Mouse (Mus musculus) urinary bladder, postnatal 14 days (tissue): ENCODE measurements around the gene Col4a1.

Experiments
- DNase-seq: peaks from one replicate; pipeline ENCODE4 v3.0.0; 2021; ENCODE audit warnings: low spot score

Gene Col4a1

DNA sequence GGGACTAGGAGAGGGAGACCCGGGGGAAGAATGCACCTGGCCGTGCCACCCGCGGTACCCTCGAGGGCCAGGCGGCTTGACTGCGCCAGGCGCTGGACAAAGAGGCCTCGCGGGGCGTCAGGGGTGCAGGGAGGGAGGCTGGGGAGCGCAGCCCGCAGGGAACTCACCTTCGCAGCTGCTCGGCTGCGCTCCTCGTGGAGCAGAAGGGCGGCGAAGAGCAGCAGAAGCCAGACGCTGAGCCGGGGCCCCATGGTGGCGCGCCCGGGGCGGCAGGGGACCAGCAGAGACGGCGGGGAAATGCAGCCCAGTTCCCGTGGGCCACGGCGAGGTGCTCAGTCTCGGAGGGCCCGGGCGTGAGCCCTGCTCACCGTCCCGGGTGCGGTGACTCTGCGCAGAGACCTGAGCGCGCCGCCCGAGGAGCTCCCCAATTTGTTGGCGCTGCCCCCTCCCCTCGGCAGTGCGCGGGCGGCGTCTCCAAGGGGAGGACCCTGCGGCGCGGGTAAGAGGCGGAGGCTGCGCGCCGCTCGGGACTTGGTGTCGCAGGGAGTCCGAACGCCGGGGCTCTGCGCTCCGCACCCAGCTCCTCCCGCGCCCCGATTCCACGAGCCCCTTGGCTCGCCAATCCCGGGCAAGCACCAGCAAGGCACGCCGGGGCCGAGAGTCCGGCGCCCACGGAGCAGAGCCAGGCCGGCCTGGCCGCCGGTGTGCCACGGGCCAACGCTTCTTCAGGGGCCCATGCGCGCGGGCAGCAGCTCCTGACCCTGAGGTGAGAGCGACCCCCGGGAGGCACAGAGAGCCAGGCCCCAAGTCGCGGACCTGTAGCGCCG, at the start of gene Col4a1, which contains the start of gene Col4a2:
Col4a1 (minus strand) TSS at position 478 of the 827 bp plus-strand sequence.
Col4a2 (plus strand) TSS at position 457 of the 827 bp plus-strand sequence.
- peak; percentile 73 for DNase-seq

DNA sequence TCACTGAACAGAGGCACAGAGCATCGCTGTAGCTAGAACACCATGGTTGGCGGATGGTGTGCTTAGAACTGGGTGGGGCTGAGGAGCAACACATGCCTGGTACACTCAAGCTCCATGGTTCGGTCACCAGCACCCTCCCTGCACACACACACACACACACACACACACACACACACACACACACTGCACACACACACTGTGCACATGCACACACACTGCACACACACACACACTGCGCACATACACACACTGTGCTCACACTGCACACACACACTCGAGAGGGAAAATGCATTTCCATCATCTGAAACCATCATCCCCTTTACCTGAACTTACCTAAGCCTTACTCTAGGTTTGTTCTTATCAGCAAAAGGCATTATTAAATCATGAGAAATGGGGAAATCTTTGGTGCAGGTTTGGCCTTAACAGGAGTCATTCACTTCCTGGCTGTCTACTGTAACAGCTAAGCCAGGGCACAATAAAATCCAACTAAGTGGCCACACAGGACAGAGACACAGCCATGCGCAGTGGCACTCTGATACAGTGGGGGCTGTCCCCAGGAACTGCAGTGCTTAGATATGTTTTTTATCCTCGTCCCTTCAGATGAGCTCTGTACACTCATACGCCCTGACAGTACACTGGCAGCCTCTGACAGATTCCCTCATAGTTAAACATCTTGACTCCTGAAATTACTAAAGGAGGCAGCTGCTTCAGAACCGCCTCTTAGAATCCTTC, 49.1 kb upstream of the Col4a1 start:
- no peak for DNase-seq

DNA sequence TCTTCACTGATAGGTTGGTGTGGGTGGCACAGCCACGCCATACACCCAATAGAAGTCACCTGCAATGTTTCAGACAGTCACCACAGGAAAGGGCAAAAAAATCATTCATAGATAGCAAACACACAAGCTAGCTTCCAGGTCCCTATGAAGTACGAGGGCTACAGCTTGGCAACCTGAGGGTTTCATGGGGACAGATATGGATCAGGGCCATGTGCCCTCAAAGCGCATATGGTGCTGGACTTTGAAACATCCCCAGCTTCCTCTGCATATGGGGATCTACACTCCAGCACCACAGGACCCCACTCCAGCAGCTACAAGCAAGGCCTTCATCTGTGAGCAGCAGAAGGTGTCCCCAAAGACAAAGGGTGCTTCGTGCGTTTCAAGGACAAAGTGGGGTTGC, 47.2 kb upstream of the Col4a1 start:
- DNase-seq: no peak

DNA sequence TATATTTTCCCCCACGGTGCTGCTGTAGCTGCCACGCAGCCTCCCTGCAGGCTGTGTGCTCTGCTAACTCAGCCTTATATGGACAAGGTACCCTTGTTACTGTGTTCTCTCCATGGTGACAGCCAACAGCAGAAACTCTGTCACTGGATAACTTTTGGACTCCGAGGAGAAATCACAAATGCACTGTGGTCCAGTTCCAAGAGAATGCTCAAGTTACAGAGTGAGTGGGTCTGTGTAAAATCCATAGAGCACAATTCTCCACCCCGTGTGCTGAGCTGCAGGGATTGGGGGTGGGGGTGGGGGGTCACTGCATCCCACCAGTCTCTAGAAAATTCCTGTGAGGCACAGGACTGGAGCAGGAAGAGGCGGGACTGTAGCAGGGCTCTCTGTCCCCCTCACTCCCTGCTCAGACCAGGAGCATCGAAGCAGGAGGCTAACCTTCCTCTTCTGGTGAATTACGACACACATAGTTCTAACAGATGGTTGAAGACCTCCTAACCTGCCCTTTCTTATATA, 45.4 kb upstream of the Col4a1 start:
- DNase-seq: no peak

DNA sequence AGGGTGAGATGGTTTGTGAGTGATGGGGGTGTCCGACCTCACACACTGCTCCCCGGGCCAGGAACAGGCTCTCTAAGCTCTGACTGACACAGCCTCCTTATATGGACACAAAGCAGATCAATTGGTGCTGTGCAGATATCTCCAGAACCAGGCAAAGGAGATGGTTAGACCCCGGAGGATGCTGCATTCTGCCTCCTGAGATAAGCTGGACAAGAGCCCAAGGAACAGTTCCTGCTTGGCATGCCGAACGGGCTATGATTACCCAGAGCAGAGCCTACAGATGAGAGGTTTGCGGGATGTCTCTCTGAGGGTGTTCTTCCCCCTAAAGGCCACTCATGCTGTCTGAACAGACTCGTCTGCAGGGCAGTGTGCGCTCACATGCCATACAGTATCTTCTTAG, 44.1 kb upstream of the Col4a1 start:
- DNase-seq: no peak

DNA sequence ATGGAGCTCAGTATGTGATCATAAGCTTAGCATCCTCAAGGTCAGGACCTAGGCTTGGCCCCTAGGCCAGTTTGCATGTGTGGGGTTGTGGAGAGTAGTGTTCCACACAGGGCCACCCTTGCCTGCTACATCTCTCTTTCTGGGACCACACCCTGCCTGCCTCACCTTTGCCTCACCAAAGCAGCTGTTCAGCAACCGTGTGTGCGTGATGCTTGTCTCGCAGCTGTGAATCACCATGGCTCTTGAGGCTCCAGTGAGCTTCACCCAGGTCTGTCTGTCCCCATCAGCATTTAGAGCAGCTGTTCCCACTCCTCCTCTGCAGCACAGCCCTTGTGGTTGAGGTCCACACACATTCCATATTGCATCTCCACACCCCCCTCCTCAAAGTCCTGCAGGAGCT, 43.3 kb upstream of the Col4a1 start:
- no peak for DNase-seq

DNA sequence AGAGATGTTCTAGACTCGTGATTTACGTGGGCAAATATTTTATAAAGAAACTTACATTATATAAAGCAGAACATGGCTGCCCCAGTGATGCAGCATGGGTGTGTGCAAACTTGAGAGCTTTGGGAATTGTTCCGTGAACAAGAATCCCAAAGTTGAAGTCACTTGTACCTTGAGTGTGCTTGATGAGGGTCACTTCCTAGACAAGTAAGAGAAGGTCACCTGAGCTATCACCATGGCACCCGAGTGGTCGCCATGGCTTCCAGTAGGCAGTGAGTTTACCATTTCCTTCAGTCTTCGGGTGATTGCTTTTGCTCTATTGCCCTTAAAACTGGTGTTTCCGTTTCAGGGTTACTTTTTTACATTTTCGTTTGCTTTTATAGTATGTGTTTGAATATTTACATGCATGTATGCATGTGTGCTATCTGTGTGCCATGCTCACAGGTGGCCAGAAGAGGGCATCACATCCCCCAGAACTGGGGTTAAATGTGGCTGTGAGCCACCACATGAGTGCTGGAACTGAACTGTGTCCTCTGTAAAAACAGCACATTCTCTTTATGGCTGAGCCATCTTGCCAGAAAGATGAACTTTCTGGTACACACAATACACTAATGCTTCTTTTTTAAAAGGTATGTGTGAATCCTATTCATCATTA, 42.3 kb upstream of the Col4a1 start:
- DNase-seq: no peak

DNA sequence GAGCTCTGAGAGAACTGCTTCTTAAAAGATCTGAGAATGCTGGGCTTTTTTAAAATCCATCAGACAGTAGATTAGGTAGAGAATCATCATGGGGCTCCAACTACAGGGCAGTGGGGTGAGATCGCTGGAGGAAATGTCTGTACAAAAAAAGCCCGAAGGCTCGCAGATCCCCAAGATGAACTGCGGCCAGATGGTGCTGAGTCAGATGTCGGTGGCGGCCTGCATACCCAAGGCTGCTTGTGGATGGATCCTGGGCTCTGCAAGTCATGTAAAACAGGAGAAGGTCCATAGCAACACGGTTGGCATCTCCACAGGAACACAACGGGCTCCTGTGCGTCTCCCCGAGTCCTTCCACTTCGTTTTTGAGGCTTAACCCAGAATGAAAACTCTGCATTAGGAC, 39.9 kb upstream of the Col4a1 start:
- DNase-seq: peak; percentile 22

DNA sequence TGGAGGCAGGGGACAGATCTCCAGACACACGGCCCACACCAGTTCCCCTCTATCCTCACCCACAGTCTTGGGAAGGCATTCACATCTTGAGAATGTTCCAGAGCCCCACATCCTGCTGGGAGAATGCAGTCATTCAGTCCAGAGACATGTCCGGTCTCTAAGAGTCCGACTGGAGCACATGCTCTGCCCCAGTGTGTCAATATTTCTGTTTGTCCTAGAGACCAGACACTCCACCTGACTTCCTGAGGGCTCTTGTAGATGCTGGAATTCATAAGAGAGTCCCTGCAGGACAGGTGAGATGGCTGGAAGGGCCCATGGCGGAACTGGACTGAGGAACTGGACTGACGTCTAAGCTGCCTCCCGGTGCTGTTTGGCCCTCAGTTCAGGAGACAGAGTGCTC, 38.7 kb upstream of the Col4a1 start:
- DNase-seq: no peak

DNA sequence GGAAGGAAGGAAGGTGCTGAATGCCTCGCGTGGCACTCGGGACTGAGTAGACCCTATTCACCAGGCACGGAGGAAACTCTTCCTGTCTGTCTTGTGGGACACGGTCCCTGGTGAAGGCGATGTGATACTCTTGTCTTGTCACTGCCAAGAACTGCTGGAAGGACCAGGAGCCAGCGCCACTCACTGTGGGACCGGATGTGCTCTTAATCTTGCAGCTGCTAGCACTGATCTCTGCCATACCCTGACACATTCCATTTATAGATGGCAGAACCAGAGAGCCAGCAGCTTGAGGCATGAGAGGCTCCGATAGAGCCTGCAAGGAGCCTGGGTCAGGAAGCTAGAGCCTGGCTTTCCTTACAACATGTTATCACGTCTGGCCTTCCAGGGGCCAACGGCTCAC, 36.0 kb upstream of the Col4a1 start:
- DNase-seq: no peak

DNA sequence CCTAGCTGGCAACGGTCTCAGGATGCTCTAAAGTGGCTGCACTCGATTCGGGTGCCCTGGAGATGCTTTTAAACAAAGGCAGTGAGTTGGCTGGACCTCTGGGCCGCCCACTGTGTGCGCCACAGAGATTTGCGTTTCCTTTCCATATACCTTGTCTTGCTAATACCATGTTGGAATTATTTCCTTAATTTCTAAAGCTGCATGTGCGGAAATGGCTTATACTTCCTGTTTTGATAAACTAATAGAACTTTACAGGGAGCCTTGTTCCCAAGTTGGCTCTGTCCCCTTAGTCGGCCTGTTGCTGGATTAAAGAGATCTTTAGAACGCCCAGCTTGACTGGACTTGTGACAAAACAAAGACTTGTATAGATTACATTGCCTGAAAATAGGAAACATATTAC, 35.1 kb upstream of the Col4a1 start:
- no peak for DNase-seq

DNA sequence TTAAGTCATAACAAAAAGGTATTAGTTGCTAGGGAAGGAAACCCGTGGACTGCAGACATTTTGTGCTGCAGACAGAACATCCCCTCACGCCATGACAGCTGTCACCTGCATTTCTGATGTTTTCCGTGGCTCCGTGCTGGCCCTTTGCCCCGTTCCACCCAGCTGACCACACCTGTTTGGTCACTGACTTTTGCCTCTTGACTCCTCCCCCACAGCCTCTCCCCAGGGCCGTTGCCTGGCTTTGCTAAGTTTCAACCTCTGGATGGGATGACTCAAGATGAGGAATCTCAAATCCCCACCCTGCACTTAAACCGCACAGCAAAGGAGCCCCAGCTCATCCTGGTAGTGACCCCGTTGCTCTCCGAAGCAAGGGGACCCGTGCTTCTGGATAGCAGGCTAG, 33.6 kb upstream of the Col4a1 start:
- DNase-seq: peak; percentile 34

DNA sequence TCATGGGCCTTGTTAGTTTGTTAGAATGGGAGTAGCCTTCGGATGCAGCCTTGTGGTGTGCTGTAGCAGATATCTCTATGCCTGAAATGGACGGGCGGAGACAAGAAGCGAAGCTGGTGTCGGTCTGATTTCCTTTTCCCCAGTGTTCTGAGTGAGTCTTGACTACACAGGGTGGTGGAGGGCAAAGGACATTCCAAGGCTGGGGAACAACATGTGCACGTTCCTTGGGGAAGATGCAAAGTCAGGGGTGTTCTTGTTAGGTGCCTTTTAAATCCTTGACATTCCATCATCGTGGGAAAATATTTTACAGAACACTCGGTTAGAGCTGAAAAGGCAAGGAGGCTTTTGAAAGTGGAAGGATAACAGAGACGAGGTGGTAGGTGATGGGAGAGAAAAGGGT, 31.8 kb upstream of the Col4a1 start:
- no peak for DNase-seq

DNA sequence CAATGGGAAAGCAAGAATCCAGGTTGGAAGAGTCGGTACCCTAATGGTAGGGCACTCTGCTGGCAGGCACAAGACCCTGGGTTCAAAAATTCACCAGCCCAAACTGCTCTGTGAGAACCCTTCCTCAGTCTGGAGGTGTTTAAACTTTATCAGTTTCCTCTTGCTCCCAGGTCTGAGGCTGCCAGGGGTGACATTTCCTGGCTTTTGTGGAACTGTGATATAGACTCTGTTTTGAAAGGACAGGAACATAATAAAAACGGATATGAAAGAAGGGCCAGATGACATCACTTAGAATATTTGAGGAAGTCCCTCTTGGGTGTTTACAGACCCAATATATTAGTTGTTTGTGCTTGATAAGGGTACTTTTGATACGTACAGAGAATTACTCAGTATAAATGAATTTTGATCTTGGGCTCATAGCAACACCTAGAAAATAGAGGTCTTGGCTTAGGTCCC, 28.5 kb upstream of the Col4a1 start:
- no peak for DNase-seq

DNA sequence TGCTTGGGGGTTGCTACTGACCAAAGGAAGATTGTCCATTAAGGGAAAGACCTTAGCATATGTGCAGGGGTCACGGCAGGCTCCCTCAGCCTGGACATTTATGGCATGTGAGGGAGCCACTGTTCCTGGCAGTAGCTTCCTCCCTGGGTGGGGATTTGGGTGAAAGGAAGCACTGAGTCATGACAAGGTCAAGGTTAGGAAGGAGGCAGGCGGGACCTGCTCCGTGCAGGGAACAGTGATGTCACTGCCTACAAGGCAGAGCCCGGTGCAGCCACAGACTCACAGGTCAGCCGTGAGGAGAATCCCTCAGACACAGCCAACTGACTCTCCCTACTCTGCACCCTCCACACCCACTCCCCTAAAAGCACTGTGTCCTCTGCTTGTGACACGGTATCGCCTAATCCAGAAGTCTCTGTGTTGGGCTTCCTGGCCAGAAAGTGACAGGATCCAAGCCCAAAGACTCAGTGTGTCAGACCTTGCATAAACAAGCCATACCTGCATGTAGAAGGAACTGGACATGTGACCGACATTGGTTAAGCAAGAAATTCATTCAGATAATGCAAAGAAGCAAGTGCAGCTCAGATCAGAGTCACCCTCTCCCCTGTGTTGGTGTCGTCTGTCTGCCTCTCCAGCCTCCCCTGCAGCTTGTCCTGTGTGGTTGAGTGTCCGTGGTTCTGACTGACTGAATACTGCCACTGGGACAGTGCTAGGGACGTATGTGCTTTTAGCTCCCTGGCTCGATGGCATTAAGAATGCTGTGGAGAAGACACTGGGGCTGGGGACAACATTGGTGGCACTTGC, 27.9 kb upstream of the Col4a1 start:
- no peak for DNase-seq

DNA sequence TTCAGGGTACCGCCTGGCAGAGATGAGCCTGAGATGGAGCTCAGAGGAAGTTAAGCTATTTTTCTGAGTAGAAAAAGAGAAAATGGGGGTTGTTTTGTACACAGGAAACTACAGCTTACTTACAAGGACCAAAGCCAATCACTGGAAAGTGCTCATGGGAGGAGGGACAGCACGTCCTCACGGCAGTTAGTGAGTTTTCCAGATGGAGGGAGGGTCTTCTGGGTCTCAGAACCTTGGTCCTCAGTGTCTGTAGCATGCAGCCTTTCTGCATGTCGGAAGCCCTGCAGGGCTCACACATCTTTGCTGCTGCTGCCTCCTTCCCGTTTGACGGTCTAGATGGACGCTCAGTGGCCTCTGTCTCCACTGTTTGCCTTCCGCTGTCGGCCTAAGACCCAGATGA, 25.9 kb upstream of the Col4a1 start:
- DNase-seq: no peak

DNA sequence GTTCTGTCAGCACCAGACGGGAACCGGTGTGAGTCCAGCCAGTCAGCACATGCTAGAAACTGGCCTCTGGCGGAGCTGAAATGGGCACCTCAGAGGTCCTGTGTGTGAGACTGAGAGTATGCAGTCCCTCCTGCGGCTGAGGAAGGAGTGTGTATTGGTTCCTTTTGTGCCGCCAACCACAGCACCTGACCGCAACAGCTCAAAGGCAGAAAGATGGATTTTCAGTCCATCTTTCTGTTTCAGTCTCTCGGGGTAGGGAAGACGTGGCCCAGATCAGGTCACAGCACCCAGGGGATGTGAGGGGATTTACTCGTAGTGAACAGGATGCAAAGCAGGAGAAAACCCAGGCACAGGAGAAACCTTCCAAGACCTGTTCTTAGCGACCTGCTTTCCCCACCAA, 25.0 kb upstream of the Col4a1 start:
- DNase-seq: no peak

DNA sequence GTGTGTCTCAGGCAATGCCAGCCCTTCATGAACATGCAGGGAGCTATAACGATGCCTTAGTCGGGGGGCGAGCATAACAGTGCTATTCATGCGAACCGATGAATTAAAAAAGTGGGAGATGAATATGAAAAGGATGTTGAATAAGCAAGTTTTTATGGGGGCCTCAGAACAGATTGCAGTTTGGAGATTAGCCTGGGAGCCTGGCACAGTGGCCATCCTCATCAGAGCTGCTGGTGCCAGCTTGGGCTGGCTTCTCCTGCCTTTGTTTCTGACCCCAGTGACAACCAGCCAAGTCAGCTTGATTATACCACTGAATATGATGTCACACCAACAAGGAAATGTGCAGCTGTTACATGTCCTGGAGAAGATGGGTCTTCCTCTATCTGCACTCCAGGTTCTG, 23.7 kb upstream of the Col4a1 start:
- no peak for DNase-seq

DNA sequence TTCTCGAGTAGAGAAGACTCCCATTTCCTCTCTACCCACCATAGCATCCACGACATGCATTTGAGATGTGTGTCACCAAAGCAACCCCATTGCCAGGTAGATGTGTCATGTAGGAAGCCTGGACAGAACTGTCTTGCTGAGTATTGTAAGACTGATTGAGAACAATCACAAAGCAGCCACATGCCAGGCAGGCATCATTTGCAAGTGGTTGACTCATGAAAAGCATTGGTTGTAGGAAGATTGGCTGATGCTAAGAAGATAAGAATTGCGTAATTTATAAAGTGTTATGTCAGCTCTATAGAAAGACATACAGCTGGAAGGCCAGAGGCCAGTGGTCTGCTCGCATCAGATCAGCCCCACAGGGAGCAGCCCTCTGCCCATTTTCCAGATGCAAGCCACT, 22.6 kb upstream of the Col4a1 start:
- no peak for DNase-seq

DNA sequence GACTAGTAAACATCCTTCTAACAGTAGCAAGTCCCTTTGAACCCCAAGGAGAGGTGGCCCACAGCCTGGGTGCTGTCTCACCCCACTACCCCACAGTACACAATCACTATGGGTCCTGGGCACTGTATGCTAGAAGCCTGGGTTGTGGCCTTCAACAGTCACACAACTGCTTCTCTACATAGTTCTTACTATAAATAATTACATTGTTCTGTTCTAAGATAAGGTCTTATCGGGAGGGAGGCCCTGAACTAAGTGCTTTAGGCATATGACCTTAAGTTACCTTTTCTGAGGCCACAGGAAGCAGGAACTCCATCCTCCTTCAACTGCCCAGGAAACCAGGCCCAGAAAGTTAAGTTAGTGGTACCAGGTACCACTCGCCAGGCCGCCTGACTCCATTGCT, 21.9 kb upstream of the Col4a1 start:
- DNase-seq: no peak

DNA sequence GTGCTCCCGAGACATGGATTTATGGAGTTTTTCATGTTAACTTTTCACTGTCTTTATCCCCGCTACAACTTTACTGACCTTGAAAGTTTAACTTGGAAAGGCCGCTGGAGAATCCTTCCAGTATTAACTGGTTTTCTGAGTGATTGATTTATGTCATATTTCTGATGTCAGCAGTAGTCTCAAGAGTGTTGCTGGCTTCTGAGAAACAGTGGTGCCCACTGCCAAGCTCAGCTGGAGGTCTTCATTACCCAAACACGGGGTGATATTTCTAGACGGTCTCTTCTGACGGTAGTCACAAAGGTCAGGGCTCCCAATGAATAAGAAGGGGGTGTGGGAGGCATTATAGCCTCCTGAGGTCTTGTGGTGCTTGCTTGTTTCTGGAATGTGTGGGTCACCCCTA, 21.1 kb upstream of the Col4a1 start:
- no peak for DNase-seq

DNA sequence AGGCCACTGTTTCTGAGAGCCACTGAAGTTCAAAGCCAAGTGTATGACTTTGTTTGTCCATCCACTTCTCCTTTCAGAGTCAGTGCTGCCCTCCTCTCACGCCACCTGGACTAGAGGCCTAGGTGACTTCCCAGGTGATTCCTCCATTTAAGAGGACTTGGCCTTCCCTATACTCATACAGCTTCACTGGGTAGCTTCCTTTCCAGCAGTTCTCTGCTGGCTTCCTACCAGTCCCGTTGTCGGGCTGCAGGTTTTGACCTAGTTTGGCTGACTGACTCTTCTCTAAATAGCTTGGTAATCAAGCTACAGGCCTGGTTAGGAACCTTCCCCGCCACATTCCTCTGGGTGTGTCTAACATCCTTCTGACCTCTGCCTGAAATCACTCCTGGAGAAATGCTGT, 18.9 kb upstream of the Col4a1 start:
- no peak for DNase-seq
